Mouse (Mus musculus): Measurements from ENCODE around the gene Gm20518.

- TF ChIP-seq CTCF (IDR thresholded peaks at IDR 0.05; ENCODE audit: low read depth, low read length) = no peak
- no peak for TF ChIP-seq POLR2A (IDR thresholded peaks at IDR 0.05; ENCODE audit: extremely low read depth, insufficient read depth, low read length)
Observed at GRCm38 (mm10) chr16:17933594-17934444, 42.3 kb upstream of the Gm20518 start.
